Mouse (Mus musculus) lung, postnatal 36 days (tissue): Measurements from ENCODE around the gene Ptpn18.
"Not testable (repeated sequence)": the region's sequence is repeated elsewhere in the genome, so short reads cannot be mapped to it uniquely, and the experiment has no call there.

Experiments
- DNase-seq: peaks from one replicate; pipeline ENCODE4 v3.0.0; 2022; ENCODE audit warnings: mixed read lengths

Ptpn18 gene

GRCm38 (mm10) chr1:34459284-34460060 lies at the start of gene Ptpn18:
Gene Ptpn18, plus strand, starts transcription at chr1:34459762.
- peak; percentile 96 for DNase-seq

GRCm38 (mm10) chr1:34428466-34428865 lies 31.1 kb upstream of the Ptpn18 start:
- no peak for DNase-seq

GRCm38 (mm10) chr1:34429281-34429680 lies 30.3 kb upstream of the Ptpn18 start:
- DNase-seq, result no peak

GRCm38 (mm10) chr1:34430981-34431380 lies 28.6 kb upstream of the Ptpn18 start:
- DNase-seq, result no peak

- DNase-seq, result no peak
Measured at GRCm38 (mm10) chr1:34431431-34431830, 28.1 kb upstream of the Ptpn18 start.

- DNase-seq, result peak; percentile 16
Measured at GRCm38 (mm10) chr1:34432411-34432775, 27.2 kb upstream of the Ptpn18 start.

- DNase-seq, result peak; percentile 44
Measured at GRCm38 (mm10) chr1:34432776-34433481, 26.6 kb upstream of the Ptpn18 start.

GRCm38 (mm10) chr1:34433891-34434521 lies 25.6 kb upstream of the Ptpn18 start:
- DNase-seq, result peak; percentile 29

GRCm38 (mm10) chr1:34434660-34435160 lies 24.9 kb upstream of the Ptpn18 start:
- DNase-seq, result peak; percentile 95

- no peak for DNase-seq
Measured at GRCm38 (mm10) chr1:34435371-34436120, 24.0 kb upstream of the Ptpn18 start.

GRCm38 (mm10) chr1:34436374-34436773 lies 23.2 kb upstream of the Ptpn18 start:
- DNase-seq, result no peak

- DNase-seq, result not testable (repeated sequence)
Measured at GRCm38 (mm10) chr1:34437366-34437765, 22.2 kb upstream of the Ptpn18 start.

GRCm38 (mm10) chr1:34438381-34439051 lies 21.0 kb upstream of the Ptpn18 start:
- DNase-seq, result no peak

- peak; percentile 98 for DNase-seq
Measured at GRCm38 (mm10) chr1:34439215-34439960, 20.2 kb upstream of the Ptpn18 start, which contains the start of the genes Ccdc115 and Imp4. Gene Ccdc115, minus strand, starts transcription at chr1:34439672. Gene Imp4, plus strand, starts transcription at chr1:34439851.

- DNase-seq, result no peak
Measured at GRCm38 (mm10) chr1:34439961-34440630, 19.5 kb upstream of the Ptpn18 start.

- no peak for DNase-seq
Measured at GRCm38 (mm10) chr1:34443124-34443523, 16.4 kb upstream of the Ptpn18 start.

GRCm38 (mm10) chr1:34458431-34458830 lies 1.1 kb upstream of the Ptpn18 start:
- DNase-seq, result no peak

GRCm38 (mm10) chr1:34460061-34460441 lies 489 bp downstream of the Ptpn18 start:
- peak; percentile 61 for DNase-seq

- peak; percentile 84 for DNase-seq
Measured at GRCm38 (mm10) chr1:34462766-34463165, 3.2 kb downstream of the Ptpn18 start.

GRCm38 (mm10) chr1:34464310-34464817 lies 4.8 kb downstream of the Ptpn18 start:
- DNase-seq, result no peak
